Mouse (Mus musculus): ENCODE data around the gene Hist1h3d. TPM values are rescaled to one million over a fixed set of nuclear protein-coding genes. Genes with fewer than 3 reads are reported as not detected.
"Not testable (repeated sequence)": the region's sequence is repeated elsewhere in the genome, so short reads cannot be mapped to it uniquely, and the experiment has no call there.

Hist1h3d gene
- polyA plus RNA-seq, 1 experiment from 2014 or later, result 7.2 TPM

- H3K9me3 ChIP-seq, result no peaks in the 10 kb centered on the region
- peak; percentile 45 for DNase-seq (ENCODE audit: extremely low spot score, low spot score)
- H3K27me3 ChIP-seq (ENCODE audit: poor library complexity, severe bottlenecking), result no peaks in the 10 kb centered on the region
- peak overlapping the region; percentile 54 for H3K4me3 ChIP-seq
- H3K4me1 ChIP-seq, result peaks cover 48% of the 10 kb centered on the region
- 10% methylated on average over 3 of the region's 3 CpGs for WGBS
- no peaks in the 10 kb centered on the region for H3K36me3 ChIP-seq (replicated peaks)
- peak overlapping the region; percentile 98 for H3K27ac ChIP-seq
Observed at GRCm38 (mm10) chr13:23550761-23551145, 24.8 kb upstream of the Hist1h3d start.

GRCm38 (mm10) chr13:23551146-23551834, 24.3 kb upstream of the Hist1h3d start, which contains the start of gene Hist1h4f:
Gene Hist1h4f (minus strand): TSS chr13:23551648.
- Histone ChIP-seq H3K4me1 (peaks cover 45% of the 10 kb centered on the region), H3K4me3 (peak within 1 kb of the TSS; percentile 54), H3K27ac (peak within 1 kb of the TSS; percentile 98)
- H3K36me3 ChIP-seq (replicated peaks); H3K27me3 ChIP-seq (ENCODE audit: poor library complexity, severe bottlenecking); H3K9me3 ChIP-seq: not testable (repeated sequence)
- DNase-seq (ENCODE audit: extremely low spot score, low spot score), result peak; percentile 93
- under 1% methylated on average over 47 of the region's 47 CpGs for WGBS

- Histone ChIP-seq H3K36me3 (replicated peaks) (no peaks in the 10 kb centered on the region), H3K4me1 (peaks cover 49% of the 10 kb centered on the region), H3K27me3 (ENCODE audit: poor library complexity, severe bottlenecking) (no peaks in the 10 kb centered on the region), H3K9me3 (no peaks in the 10 kb centered on the region), H3K4me3 (peak overlapping the region; percentile 54), H3K27ac (peak overlapping the region; percentile 98)
- 61% methylated on average over 8 of the region's 8 CpGs for WGBS
- no peak for DNase-seq (ENCODE audit: extremely low spot score, low spot score)
Observed at GRCm38 (mm10) chr13:23551931-23552914, 23.3 kb upstream of the Hist1h3d start.

- no peaks in the 10 kb centered on the region for H3K36me3 ChIP-seq (replicated peaks)
- H3K27ac ChIP-seq, result peak within 1 kb of the TSS; percentile 98
- DNase-seq (ENCODE audit: extremely low spot score, low spot score), result no peak
- H3K9me3 ChIP-seq, result no peaks in the 10 kb centered on the region
- H3K4me3 ChIP-seq, result peak within 1 kb of the TSS; percentile 70; the same call in 1 of the 2 replicates
- peaks cover 50% of the 10 kb centered on the region for H3K4me1 ChIP-seq
- no peaks in the 10 kb centered on the region for H3K27me3 ChIP-seq (ENCODE audit: poor library complexity, severe bottlenecking)
Observed at GRCm38 (mm10) chr13:23552962-23553361, 22.6 kb upstream of the Hist1h3d start, which contains the start of gene Hist1h1d. Gene Hist1h1d (plus strand): TSS chr13:23553262.

- WGBS, result 28% methylated on average over 9 of the region's 9 CpGs
- Histone ChIP-seq H3K27ac (peak overlapping the region; percentile 98), H3K9me3 (no peaks in the 10 kb centered on the region), H3K4me1 (peaks cover 45% of the 10 kb centered on the region), H3K36me3 (replicated peaks) (no peaks in the 10 kb centered on the region), H3K4me3 (peak overlapping the region; percentile 70), H3K27me3 (ENCODE audit: poor library complexity, severe bottlenecking) (no peaks in the 10 kb centered on the region)
- no peak for DNase-seq (ENCODE audit: extremely low spot score, low spot score)
Observed at GRCm38 (mm10) chr13:23554393-23554792, 21.2 kb upstream of the Hist1h3d start.

- peaks cover 44% of the 10 kb centered on the region for H3K4me1 ChIP-seq
- no peaks in the 10 kb centered on the region for H3K9me3 ChIP-seq
- peak overlapping the region; percentile 70 for H3K4me3 ChIP-seq
- H3K27ac ChIP-seq, result peak overlapping the region; percentile 98
- peak; percentile 89 for DNase-seq (ENCODE audit: extremely low spot score, low spot score)
- H3K36me3 ChIP-seq (replicated peaks), result no peaks in the 10 kb centered on the region
- under 1% methylated on average over 54 of the region's 54 CpGs for WGBS
- H3K27me3 ChIP-seq (ENCODE audit: poor library complexity, severe bottlenecking), result no peaks in the 10 kb centered on the region
Observed at GRCm38 (mm10) chr13:23554925-23555838, 20.4 kb upstream of the Hist1h3d start.

- no peaks in the 10 kb centered on the region for H3K27me3 ChIP-seq (ENCODE audit: poor library complexity, severe bottlenecking)
- WGBS, result under 1% methylated on average over 18 of the region's 18 CpGs
- no peaks in the 10 kb centered on the region for H3K36me3 ChIP-seq (replicated peaks)
- H3K9me3 ChIP-seq, result no peaks in the 10 kb centered on the region
- peak; percentile 80 for DNase-seq (ENCODE audit: extremely low spot score, low spot score)
- H3K4me3 ChIP-seq, result peak overlapping the region; percentile 70
- H3K4me1 ChIP-seq, result peaks cover 36% of the 10 kb centered on the region
- peak overlapping the region; percentile 98 for H3K27ac ChIP-seq
Observed at GRCm38 (mm10) chr13:23555839-23556416, 19.6 kb upstream of the Hist1h3d start.

- Histone ChIP-seq H3K36me3 (replicated peaks) (no peaks in the 10 kb centered on the region), H3K27me3 (ENCODE audit: poor library complexity, severe bottlenecking) (no peaks in the 10 kb centered on the region), H3K9me3 (no peaks in the 10 kb centered on the region), H3K27ac (peak overlapping the region; percentile 98), H3K4me1 (peaks cover 32% of the 10 kb centered on the region), H3K4me3 (peak overlapping the region; percentile 70)
- DNase-seq (ENCODE audit: extremely low spot score, low spot score), result no peak
- WGBS, result 77% methylated on average over 3 of the region's 3 CpGs
Observed at GRCm38 (mm10) chr13:23556906-23557305, 18.7 kb upstream of the Hist1h3d start.

- peaks cover 18% of the 10 kb centered on the region for H3K4me1 ChIP-seq
- WGBS, result 15% methylated on average over 2 of the region's 2 CpGs
- peak overlapping the region; percentile 30; the same call in 1 of the 2 replicates for H3K4me3 ChIP-seq
- not testable (repeated sequence) for H3K27me3 ChIP-seq (ENCODE audit: poor library complexity, severe bottlenecking); H3K36me3 ChIP-seq (replicated peaks); H3K9me3 ChIP-seq
- H3K27ac ChIP-seq, result peak overlapping the region; percentile 82
- peak; percentile 33 for DNase-seq (ENCODE audit: extremely low spot score, low spot score)
Observed at GRCm38 (mm10) chr13:23560699-23561098, 14.9 kb upstream of the Hist1h3d start.

- Histone ChIP-seq H3K4me1 (peaks cover 16% of the 10 kb centered on the region), H3K4me3 (peak overlapping the region; percentile 54), H3K27ac (peak overlapping the region; percentile 98)
- 0% methylated on average over 2 of the region's 5 CpGs for WGBS
- H3K9me3 ChIP-seq; H3K27me3 ChIP-seq (ENCODE audit: poor library complexity, severe bottlenecking); DNase-seq (ENCODE audit: extremely low spot score, low spot score); H3K36me3 ChIP-seq (replicated peaks): not testable (repeated sequence)
Observed at GRCm38 (mm10) chr13:23561531-23561882, 14.1 kb upstream of the Hist1h3d start.

- H3K9me3 ChIP-seq; H3K27me3 ChIP-seq (ENCODE audit: poor library complexity, severe bottlenecking); H3K36me3 ChIP-seq (replicated peaks): not testable (repeated sequence)
- WGBS, result under 1% methylated on average over 60 of the region's 67 CpGs
- peak within 1 kb of the TSS; percentile 98 for H3K27ac ChIP-seq
- H3K4me3 ChIP-seq, result peak within 1 kb of the TSS; percentile 54
- H3K4me1 ChIP-seq, result peaks cover 11% of the 10 kb centered on the region
- DNase-seq (ENCODE audit: extremely low spot score, low spot score), result peak; percentile 94
Observed at GRCm38 (mm10) chr13:23561883-23562659, 13.5 kb upstream of the Hist1h3d start, which contains the start of gene Hist1h3e. Gene Hist1h3e (minus strand): TSS chr13:23562369.

All from forebrain, embryonic 10.5 days (tissue).